Mouse (Mus musculus): ENCODE results near the gene Zfp423. TPM values are rescaled to one million over a fixed set of nuclear protein-coding genes. Genes with fewer than 3 reads are reported as not detected.

Gene Zfp423
- polyA plus RNA-seq, 1 experiment: 2.7 TPM

DNA sequence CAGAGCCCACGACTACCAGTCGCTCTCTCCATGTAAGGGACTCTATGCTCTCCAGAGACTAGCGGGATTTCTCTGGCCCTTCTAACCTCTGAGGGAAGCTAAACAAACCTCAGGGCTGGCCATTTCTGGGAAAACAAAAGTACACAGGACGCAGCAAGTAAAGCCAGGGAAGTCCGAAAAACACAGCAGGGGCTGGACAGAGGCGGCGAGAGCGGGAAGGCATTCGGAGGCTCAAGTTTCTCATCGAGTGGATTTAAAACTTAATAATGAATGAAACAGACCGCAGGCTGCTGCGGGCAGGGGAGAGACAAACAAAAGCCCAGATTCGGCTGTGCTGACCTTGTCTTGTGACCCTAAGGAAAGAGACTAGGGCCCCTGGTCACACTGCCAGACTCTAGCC, 175.2 kb downstream of the Zfp423 start:
- WGBS: 83% methylated on average over 13 of the region's 13 CpGs
- H3K27ac ChIP-seq (ENCODE audit: control insufficient read depth, insufficient read depth, low read length): no peak overlapping the region
- TF ChIP-seq POLR2A (IDR thresholded peaks at IDR 0.05; ENCODE audit: control insufficient read depth, extremely low read depth, insufficient read depth, low read length, poor library complexity): no peak
- TF ChIP-seq CTCF (IDR thresholded peaks at IDR 0.05; ENCODE audit: borderline replicate concordance, control insufficient read depth, extremely low read depth, insufficient read depth, low read length, poor library complexity): no peak
- H3K27me3 ChIP-seq (ENCODE audit: control insufficient read depth, insufficient read depth, low read length): no peaks in the 10 kb centered on the region
- no peak for DNase-seq
- no peaks in the 10 kb centered on the region for H3K36me3 ChIP-seq (ENCODE audit: control insufficient read depth, insufficient read depth, low read length)
- no peaks in the 10 kb centered on the region for H3K4me1 ChIP-seq (replicated peaks; ENCODE audit: control insufficient read depth, insufficient read depth, low read length)
- no peak overlapping the region for H3K4me3 ChIP-seq (ENCODE audit: control insufficient read depth, insufficient read depth, low read length)

DNA sequence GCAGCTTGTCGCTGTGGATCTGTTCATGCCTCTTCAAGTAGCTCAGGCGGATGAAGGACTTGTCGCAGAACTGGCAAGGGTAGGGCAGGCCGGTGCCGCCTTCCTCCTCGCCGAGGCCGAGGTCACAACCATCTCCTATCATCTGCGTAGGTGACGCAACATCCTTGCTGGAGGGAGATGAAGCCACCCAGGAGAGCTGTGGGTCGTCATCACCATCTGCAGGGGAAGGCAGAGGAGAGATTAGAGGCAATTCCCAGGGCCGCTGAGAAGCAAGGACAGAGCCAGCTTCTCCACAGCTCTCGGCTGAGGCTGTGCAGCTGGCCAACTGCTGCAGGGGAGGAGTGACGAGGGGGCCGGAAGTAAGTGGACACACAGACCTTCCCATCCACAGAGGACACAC, 176.2 kb downstream of the Zfp423 start:
- no peak overlapping the region for H3K4me3 ChIP-seq (ENCODE audit: control insufficient read depth, insufficient read depth, low read length)
- DNase-seq: no peak
- no peak for TF ChIP-seq POLR2A (IDR thresholded peaks at IDR 0.05; ENCODE audit: control insufficient read depth, extremely low read depth, insufficient read depth, low read length, poor library complexity)
- no peak for TF ChIP-seq CTCF (IDR thresholded peaks at IDR 0.05; ENCODE audit: borderline replicate concordance, control insufficient read depth, extremely low read depth, insufficient read depth, low read length, poor library complexity)
- no peaks in the 10 kb centered on the region for H3K36me3 ChIP-seq (ENCODE audit: control insufficient read depth, insufficient read depth, low read length)
- no peaks in the 10 kb centered on the region for H3K4me1 ChIP-seq (replicated peaks; ENCODE audit: control insufficient read depth, insufficient read depth, low read length)
- no peak overlapping the region for H3K27ac ChIP-seq (ENCODE audit: control insufficient read depth, insufficient read depth, low read length)
- H3K27me3 ChIP-seq (ENCODE audit: control insufficient read depth, insufficient read depth, low read length): no peaks in the 10 kb centered on the region
- WGBS: 93% methylated on average over 15 of the region's 15 CpGs

DNA sequence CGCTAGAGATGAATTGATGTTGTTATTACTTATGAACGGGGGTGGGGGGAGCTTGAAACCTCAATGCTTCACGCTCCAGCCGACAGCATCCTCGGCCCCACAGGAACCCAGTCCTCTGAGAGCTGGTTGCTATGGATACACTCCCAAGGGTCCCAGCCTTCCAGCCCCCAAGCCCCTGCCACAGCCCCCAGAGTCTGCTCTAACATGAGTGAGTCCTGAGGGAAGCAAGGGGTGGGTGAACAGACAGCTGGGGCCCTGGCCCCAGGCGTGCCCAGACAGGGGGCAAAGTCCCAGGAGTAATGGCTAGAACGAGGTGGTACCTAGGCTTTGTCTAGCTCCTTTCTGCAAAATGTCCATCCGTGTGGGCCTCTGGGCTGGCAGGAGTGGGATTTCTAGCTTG, 181.8 kb downstream of the Zfp423 start:
- 88% methylated on average over 8 of the region's 8 CpGs for WGBS
- H3K36me3 ChIP-seq (ENCODE audit: control insufficient read depth, insufficient read depth, low read length): no peaks in the 10 kb centered on the region
- no peaks in the 10 kb centered on the region for H3K27me3 ChIP-seq (ENCODE audit: control insufficient read depth, insufficient read depth, low read length)
- H3K4me3 ChIP-seq (ENCODE audit: control insufficient read depth, insufficient read depth, low read length): no peak overlapping the region
- no peak overlapping the region for H3K27ac ChIP-seq (ENCODE audit: control insufficient read depth, insufficient read depth, low read length)
- no peak for TF ChIP-seq POLR2A (IDR thresholded peaks at IDR 0.05; ENCODE audit: control insufficient read depth, extremely low read depth, insufficient read depth, low read length, poor library complexity)
- no peak for TF ChIP-seq CTCF (IDR thresholded peaks at IDR 0.05; ENCODE audit: borderline replicate concordance, control insufficient read depth, extremely low read depth, insufficient read depth, low read length, poor library complexity)
- DNase-seq: no peak
- H3K4me1 ChIP-seq (replicated peaks; ENCODE audit: control insufficient read depth, insufficient read depth, low read length): no peaks in the 10 kb centered on the region

DNA sequence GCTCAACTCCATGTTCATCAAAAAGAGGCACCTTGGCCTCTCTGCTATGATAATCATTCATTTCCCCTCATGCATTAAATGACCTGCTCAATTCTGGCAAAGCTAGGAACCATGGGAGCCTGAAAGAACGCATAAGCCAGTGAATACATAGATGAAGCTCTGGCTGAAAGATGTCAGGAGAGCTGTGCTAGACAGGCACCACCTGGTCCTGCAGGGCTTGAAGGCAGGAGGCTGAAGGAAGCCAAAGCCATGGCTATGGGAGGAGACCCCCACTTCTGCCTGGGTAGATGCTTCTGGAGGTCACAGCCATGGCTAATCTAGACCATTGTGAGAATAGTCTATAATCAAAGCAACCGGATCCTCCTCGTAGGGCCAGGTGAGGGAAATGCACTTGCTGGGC, 183.5 kb downstream of the Zfp423 start:
- no peaks in the 10 kb centered on the region for H3K4me1 ChIP-seq (replicated peaks; ENCODE audit: control insufficient read depth, insufficient read depth, low read length)
- no peaks in the 10 kb centered on the region for H3K27me3 ChIP-seq (ENCODE audit: control insufficient read depth, insufficient read depth, low read length)
- 95% methylated on average over 3 of the region's 3 CpGs for WGBS
- TF ChIP-seq POLR2A (IDR thresholded peaks at IDR 0.05; ENCODE audit: control insufficient read depth, extremely low read depth, insufficient read depth, low read length, poor library complexity) (no peak), CTCF (IDR thresholded peaks at IDR 0.05; ENCODE audit: borderline replicate concordance, control insufficient read depth, extremely low read depth, insufficient read depth, low read length, poor library complexity) (no peak)
- DNase-seq: no peak
- no peak overlapping the region for H3K4me3 ChIP-seq (ENCODE audit: control insufficient read depth, insufficient read depth, low read length)
- no peaks in the 10 kb centered on the region for H3K36me3 ChIP-seq (ENCODE audit: control insufficient read depth, insufficient read depth, low read length)
- H3K27ac ChIP-seq (ENCODE audit: control insufficient read depth, insufficient read depth, low read length): no peak overlapping the region

DNA sequence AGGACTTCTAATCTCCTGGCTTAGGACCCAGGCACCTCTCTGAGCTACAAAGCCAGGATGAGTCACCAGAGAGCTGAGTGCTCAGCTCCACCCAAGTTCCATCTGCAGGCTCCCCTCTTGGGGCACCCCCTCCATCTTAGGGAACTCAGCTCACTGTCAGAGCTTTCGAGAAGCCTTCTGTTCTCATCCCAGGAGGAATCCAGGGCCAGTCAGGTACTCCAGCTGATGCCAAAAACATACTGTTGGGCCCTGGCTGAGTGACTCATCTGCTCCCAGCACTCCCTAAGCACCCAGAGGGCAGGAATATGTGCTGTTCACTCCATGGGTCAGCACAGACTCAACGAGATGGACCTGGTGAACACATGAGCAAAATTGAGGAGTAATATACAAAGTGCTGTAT, 184.4 kb downstream of the Zfp423 start:
- Histone ChIP-seq H3K36me3 (ENCODE audit: control insufficient read depth, insufficient read depth, low read length) (no peaks in the 10 kb centered on the region), H3K27me3 (ENCODE audit: control insufficient read depth, insufficient read depth, low read length) (no peaks in the 10 kb centered on the region), H3K4me1 (replicated peaks; ENCODE audit: control insufficient read depth, insufficient read depth, low read length) (no peaks in the 10 kb centered on the region), H3K27ac (ENCODE audit: control insufficient read depth, insufficient read depth, low read length) (no peak overlapping the region), H3K4me3 (ENCODE audit: control insufficient read depth, insufficient read depth, low read length) (no peak overlapping the region)
- TF ChIP-seq POLR2A (IDR thresholded peaks at IDR 0.05; ENCODE audit: control insufficient read depth, extremely low read depth, insufficient read depth, low read length, poor library complexity) (no peak), CTCF (IDR thresholded peaks at IDR 0.05; ENCODE audit: borderline replicate concordance, control insufficient read depth, extremely low read depth, insufficient read depth, low read length, poor library complexity) (no peak)
- no peak for DNase-seq
- WGBS: 81% methylated on average over 2 of the region's 2 CpGs

DNA sequence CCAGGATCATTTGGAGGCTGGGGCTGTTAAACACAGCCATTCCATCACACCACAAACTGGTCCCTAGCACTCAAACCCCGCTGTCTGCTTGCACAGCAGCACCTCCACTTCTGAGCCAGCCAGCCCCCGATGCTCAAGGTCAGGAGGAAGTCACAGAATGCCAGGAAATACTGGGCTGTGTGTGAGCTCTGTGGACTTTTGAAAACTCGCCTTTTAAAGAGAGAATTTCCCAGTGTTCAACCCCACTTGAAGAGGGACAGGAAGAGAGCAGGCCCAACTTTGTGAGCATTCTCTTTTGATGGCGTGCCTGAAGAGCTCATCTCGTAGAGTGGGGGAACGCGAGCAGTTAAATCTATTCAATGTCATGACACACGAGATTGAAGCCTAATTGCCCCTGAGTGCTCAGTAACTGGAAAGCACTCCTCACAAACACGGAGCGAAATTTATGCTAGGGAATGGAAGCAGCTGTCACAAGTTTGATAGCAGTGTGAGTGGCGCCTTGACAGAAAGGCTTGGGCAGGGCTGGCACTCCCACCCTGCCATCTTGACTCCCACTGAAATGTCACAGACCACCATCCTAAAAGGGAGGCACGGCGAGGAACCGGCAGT, 186.4 kb downstream of the Zfp423 start:
- DNase-seq: no peak
- Histone ChIP-seq H3K27me3 (ENCODE audit: control insufficient read depth, insufficient read depth, low read length) (no peaks in the 10 kb centered on the region), H3K36me3 (ENCODE audit: control insufficient read depth, insufficient read depth, low read length) (no peaks in the 10 kb centered on the region), H3K27ac (ENCODE audit: control insufficient read depth, insufficient read depth, low read length) (no peak overlapping the region), H3K4me1 (replicated peaks; ENCODE audit: control insufficient read depth, insufficient read depth, low read length) (no peaks in the 10 kb centered on the region), H3K4me3 (ENCODE audit: control insufficient read depth, insufficient read depth, low read length) (no peak overlapping the region)
- WGBS: 61% methylated on average over 14 of the region's 14 CpGs
- TF ChIP-seq POLR2A (IDR thresholded peaks at IDR 0.05; ENCODE audit: control insufficient read depth, extremely low read depth, insufficient read depth, low read length, poor library complexity): no peak
- TF ChIP-seq CTCF (IDR thresholded peaks at IDR 0.05; ENCODE audit: borderline replicate concordance, control insufficient read depth, extremely low read depth, insufficient read depth, low read length, poor library complexity): no peak

DNA sequence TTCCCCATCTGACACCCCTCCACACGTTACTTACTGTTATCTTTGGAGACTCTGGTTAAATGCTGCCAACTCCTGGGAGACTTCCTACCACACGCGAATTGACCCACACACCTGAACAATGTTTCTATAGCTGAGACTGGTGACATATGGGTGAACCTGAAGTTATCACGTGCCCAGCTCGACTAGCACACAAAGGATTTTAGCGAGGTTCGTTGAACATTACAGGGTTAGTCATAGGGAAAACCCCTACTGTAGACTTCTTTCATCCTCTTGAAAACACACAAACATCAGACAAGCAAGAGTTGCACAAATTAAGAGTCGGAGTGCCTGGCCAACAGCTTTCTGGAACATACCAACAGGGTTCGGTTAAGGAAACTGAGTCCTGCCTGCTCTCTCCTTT, 191.5 kb downstream of the Zfp423 start:
- Histone ChIP-seq H3K4me1 (replicated peaks; ENCODE audit: control insufficient read depth, insufficient read depth, low read length) (no peaks in the 10 kb centered on the region), H3K27me3 (ENCODE audit: control insufficient read depth, insufficient read depth, low read length) (no peaks in the 10 kb centered on the region), H3K27ac (ENCODE audit: control insufficient read depth, insufficient read depth, low read length) (no peak overlapping the region), H3K36me3 (ENCODE audit: control insufficient read depth, insufficient read depth, low read length) (no peaks in the 10 kb centered on the region), H3K4me3 (ENCODE audit: control insufficient read depth, insufficient read depth, low read length) (no peak overlapping the region)
- 88% methylated on average over 9 of the region's 9 CpGs for WGBS
- no peak for DNase-seq
- TF ChIP-seq CTCF (IDR thresholded peaks at IDR 0.05; ENCODE audit: borderline replicate concordance, control insufficient read depth, extremely low read depth, insufficient read depth, low read length, poor library complexity) (no peak), POLR2A (IDR thresholded peaks at IDR 0.05; ENCODE audit: control insufficient read depth, extremely low read depth, insufficient read depth, low read length, poor library complexity) (no peak)
